Mouse (Mus musculus) lung, postnatal 0 days (tissue): ENCODE data around the gene Fxyd3.

Source experiments
- CTCF ChIP-seq: IDR thresholded peaks from 2 replicates; pipeline ENCODE4 v1.5.1; 2016; ENCODE audit warnings: antibody characterized with exemption, mild to moderate bottlenecking
- EP300 ChIP-seq: IDR thresholded peaks from 2 replicates; pipeline ENCODE4 v1.6.1; 2016; ENCODE audit warnings: antibody characterized with exemption, mild to moderate bottlenecking, control low read depth

DNA sequence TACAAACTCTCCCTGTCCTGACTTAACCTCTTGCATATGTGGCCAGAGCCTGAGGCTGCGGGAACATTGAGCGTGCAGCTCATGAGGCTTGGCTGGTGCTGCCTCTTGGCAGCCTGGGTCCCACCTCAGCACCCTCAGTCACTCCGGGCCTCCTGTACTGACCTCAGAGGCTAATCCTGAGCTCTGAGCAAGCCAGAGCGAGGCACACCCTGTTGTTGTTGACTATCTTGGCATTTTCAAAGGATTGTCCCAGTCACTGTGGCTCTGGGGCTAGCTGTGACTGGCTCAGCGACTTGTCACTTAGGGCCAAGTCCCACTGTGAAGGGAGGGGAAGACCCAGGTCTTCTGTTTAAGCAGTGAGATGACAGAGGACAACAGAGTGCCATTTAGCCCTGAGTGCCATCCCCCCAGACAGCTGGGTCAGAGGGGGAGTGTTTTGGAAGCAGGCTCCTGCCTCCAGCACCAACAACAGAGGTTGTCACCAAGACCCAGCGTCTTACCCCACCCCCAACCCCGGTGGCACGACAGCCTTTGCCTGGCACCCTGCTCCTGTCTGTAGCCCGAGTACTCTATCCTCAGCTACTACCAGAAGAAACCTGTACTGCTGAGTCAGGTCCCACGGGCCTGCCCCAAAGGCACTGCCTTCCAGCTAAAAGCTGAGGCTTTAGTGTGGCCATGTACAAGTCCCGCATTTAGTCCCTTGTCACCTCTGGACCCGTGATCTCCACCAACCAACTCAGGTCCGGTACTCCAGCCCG lies 6.5 kb upstream of the Fxyd3 start:
- TF ChIP-seq CTCF = no peak
- no peak for TF ChIP-seq EP300
